Mouse (Mus musculus) thymus, adult 2 months (tissue): ENCODE results near the gene Gm20388.

Source experiments
- CTCF ChIP-seq: fragments of 200-500 bp; IDR thresholded peaks from 2 replicates; pipeline ENCODE4 v1.5.1; 2012; ENCODE audit warnings: mild to moderate bottlenecking, control low read depth, low read length, moderate library complexity, borderline replicate concordance; ENCODE audit not compliant: control insufficient read depth, poor library complexity, insufficient read depth; ENCODE audit errors: extremely low read depth
- POLR2A ChIP-seq: fragments of 200-500 bp; IDR thresholded peaks from 2 replicates; pipeline ENCODE4 v1.6.1; 2012; ENCODE audit warnings: mild to moderate bottlenecking, low read length, control low read depth, moderate library complexity; ENCODE audit not compliant: control insufficient read depth, poor library complexity, insufficient read depth; ENCODE audit errors: extremely low read depth

DNA sequence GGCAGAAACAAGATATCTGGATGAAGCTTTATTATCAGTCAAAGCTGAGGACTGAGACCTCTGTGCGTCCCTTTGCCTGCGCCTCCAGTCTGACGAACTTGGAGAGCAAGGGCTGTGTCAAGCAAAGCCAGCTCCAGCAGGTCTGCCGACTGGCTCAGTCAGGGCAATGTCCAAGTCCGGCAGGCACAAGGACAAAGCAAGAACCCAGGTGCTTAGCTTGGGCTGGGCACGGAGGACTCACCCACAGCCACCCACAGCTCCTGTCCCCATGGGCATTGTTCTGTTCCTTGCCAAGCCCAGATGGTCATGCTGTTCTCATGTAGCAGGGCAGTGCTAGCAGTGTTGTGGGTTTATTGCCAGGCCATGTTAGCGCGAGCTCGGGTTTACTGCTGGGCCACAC is 3734.6 kb downstream of the Gm20388 start:
- no peak for TF ChIP-seq CTCF
- no peak for TF ChIP-seq POLR2A
